Mouse (Mus musculus) olfactory bulb, adult 2 months (tissue): ENCODE data around the gene Fam117a. TPM values are rescaled to one million over a fixed set of nuclear protein-coding genes. Genes with fewer than 3 reads are reported as not detected.

Experiments
- H3K27ac ChIP-seq: fragments of 200-500 bp; 2 replicates; pipeline ENCODE4 v1.5.1; 2012; ENCODE audit warnings: low read depth, low read length; ENCODE audit not compliant: insufficient read depth
- H3K4me1 ChIP-seq: fragments of 200-500 bp; 2 replicates; pipeline ENCODE4 v1.6.1; 2012; ENCODE audit warnings: low read length; ENCODE audit not compliant: control insufficient read depth, insufficient read depth
- H3K4me3 ChIP-seq: fragments of 200-500 bp; 2 replicates; pipeline ENCODE4 v1.5.1; 2012; ENCODE audit warnings: mild to moderate bottlenecking, low read depth, low read length, moderate library complexity; ENCODE audit not compliant: insufficient read depth
- CTCF ChIP-seq: fragments of 200-500 bp; IDR thresholded peaks from 2 replicates; pipeline ENCODE4 v1.5.1; 2012; ENCODE audit warnings: low read depth, mild to moderate bottlenecking, low read length, moderate library complexity; ENCODE audit not compliant: insufficient read depth
- POLR2A ChIP-seq: fragments of 200-500 bp; IDR thresholded peaks from 2 replicates; pipeline ENCODE4 v1.6.1; 2012; ENCODE audit warnings: mild to moderate bottlenecking, low read depth, low read length, moderate library complexity; ENCODE audit not compliant: insufficient read depth
- WGBS: fragments of 180-500 bp; shearing (Covaris S2); methylation state at CpG from one replicate; pipeline ENCODE4 v1.1.7; 2018; 5-methylcytosine and 5-hydroxymethylcytosine counted together
- polyA plus RNA-seq: library from polyadenylated mRNA; stranded (reverse); fragments of >200 nt; gene quantifications from 2 replicates; pipeline ENCODE4 v1.2.4, GENCODE M21; 2012; ENCODE audit warnings: low replicate concordance; ENCODE audit not compliant: missing spikeins, insufficient read depth, insufficient read length

The Fam117a gene
- polyA plus RNA-seq, 1 experiment = not detected

- peaks cover 4% of the 10 kb centered on the region for H3K4me1 ChIP-seq
- WGBS = under 1% methylated on average over 28 of the region's 28 CpGs
- peak overlapping the region; percentile 63 for H3K4me3 ChIP-seq
- peak overlapping the region; percentile 93 for H3K27ac ChIP-seq
- TF ChIP-seq CTCF (no peak), POLR2A (peak; percentile 29)
These were observed 77.8 kb downstream of the Fam117a start for GRCm38 (mm10) chr11:95414536-95415161.

- Histone ChIP-seq H3K27ac (no peak overlapping the region), H3K4me3 (no peak overlapping the region)
- TF ChIP-seq CTCF = no peak
These were observed 79.1 kb downstream of the Fam117a start for GRCm38 (mm10) chr11:95415931-95416330.

GRCm38 (mm10) chr11:95417341-95417740, 80.5 kb downstream of the Fam117a start:
- TF ChIP-seq POLR2A = no peak
- TF ChIP-seq CTCF = no peak
- H3K4me1 ChIP-seq = peaks cover 4% of the 10 kb centered on the region
- 72% methylated on average over 5 of the region's 5 CpGs for WGBS
- no peak overlapping the region for H3K27ac ChIP-seq
- no peak overlapping the region for H3K4me3 ChIP-seq

More at GRCm38 (mm10) chr11:95415931-95416330, 79.1 kb downstream of the Fam117a start:
- peaks cover 4% of the 10 kb centered on the region for H3K4me1 ChIP-seq

GRCm38 (mm10) chr11:95420880-95421435, 84.1 kb downstream of the Fam117a start:
- no peak overlapping the region for H3K4me3 ChIP-seq
- TF ChIP-seq POLR2A = no peak
- no peak for TF ChIP-seq CTCF
- no peak overlapping the region for H3K27ac ChIP-seq
- H3K4me1 ChIP-seq = peaks cover 2% of the 10 kb centered on the region
- WGBS = 69% methylated on average over 2 of the region's 2 CpGs

GRCm38 (mm10) chr11:95423505-95423904, 86.7 kb downstream of the Fam117a start:
- WGBS = 74% methylated on average over 3 of the region's 3 CpGs
- Histone ChIP-seq H3K4me3 (no peak overlapping the region), H3K27ac (no peak overlapping the region)

GRCm38 (mm10) chr11:95431344-95431743, 94.5 kb downstream of the Fam117a start:
- TF ChIP-seq CTCF (no peak), POLR2A (no peak)
- WGBS = 79% methylated on average over 2 of the region's 2 CpGs
- Histone ChIP-seq H3K4me3 (no peak overlapping the region), H3K4me1 (no peaks in the 10 kb centered on the region), H3K27ac (no peak overlapping the region)

More at GRCm38 (mm10) chr11:95423505-95423904, 86.7 kb downstream of the Fam117a start:
- TF ChIP-seq CTCF (no peak), POLR2A (no peak)
- no peaks in the 10 kb centered on the region for H3K4me1 ChIP-seq

Other genes with a start within 250 kb of the Fam117a start
- gene Dlx3, start 216.9 kb upstream of the Fam117a start, polyA plus RNA-seq = not detected in 2 replicates
- gene Dlx4, start 190.8 kb upstream of the Fam117a start, polyA plus RNA-seq = not detected in 2 replicates
- gene Tac4, start 75.5 kb upstream of the Fam117a start, polyA plus RNA-seq = not detected in 2 replicates
- not detected in 2 replicates for gene Kat7, start 26.8 kb upstream of the Fam117a start, polyA plus RNA-seq
- gene Slc35b1, start 47.7 kb downstream of the Fam117a start, polyA plus RNA-seq = not detected in 2 replicates
- not detected in 2 replicates for gene Spop, start 77.1 kb downstream of the Fam117a start, polyA plus RNA-seq
- gene Nxph3, start 177.6 kb downstream of the Fam117a start, polyA plus RNA-seq = not detected in 2 replicates